Mouse (Mus musculus) brain, embryonic 14.5 days (tissue): ENCODE data around the gene Rhoj.

Experiments used
- CTCF ChIP-seq: fragments of 200-500 bp; IDR thresholded peaks from 2 replicates; pipeline ENCODE4 v1.5.1; 2012; ENCODE audit warnings: inconsistent platforms, mild to moderate bottlenecking, moderate library complexity, borderline replicate concordance; ENCODE audit not compliant: insufficient read depth, insufficient read length; ENCODE audit errors: extremely low read depth
- POLR2A ChIP-seq: fragments of 200-500 bp; IDR thresholded peaks from 2 replicates; pipeline ENCODE4 v1.6.1; 2012; ENCODE audit warnings: mild to moderate bottlenecking, inconsistent platforms, borderline replicate concordance; ENCODE audit not compliant: poor library complexity, insufficient read depth, insufficient read length, severe bottlenecking; ENCODE audit errors: extremely low read depth

- TF ChIP-seq CTCF: no peak
- no peak for TF ChIP-seq POLR2A
Measured at GRCm38 (mm10) chr12:75291556-75291955, 16.6 kb upstream of the Rhoj start.
